Mouse (Mus musculus) embryonic fibroblast, embryonic 13.5 days (primary cell): ENCODE data around the gene Tanc2.

Source experiments
- CTCF ChIP-seq: IDR thresholded peaks from 2 replicates; pipeline ENCODE4 v1.5.1; 2011; ENCODE audit warnings: mild to moderate bottlenecking, control low read depth, low read length, moderate library complexity, borderline replicate concordance; ENCODE audit not compliant: insufficient read depth
- POLR2A ChIP-seq: IDR thresholded peaks from 2 replicates; pipeline ENCODE4 v1.6.1; 2011; ENCODE audit warnings: low read depth, mild to moderate bottlenecking, control low read depth, low read length, moderate library complexity

DNA sequence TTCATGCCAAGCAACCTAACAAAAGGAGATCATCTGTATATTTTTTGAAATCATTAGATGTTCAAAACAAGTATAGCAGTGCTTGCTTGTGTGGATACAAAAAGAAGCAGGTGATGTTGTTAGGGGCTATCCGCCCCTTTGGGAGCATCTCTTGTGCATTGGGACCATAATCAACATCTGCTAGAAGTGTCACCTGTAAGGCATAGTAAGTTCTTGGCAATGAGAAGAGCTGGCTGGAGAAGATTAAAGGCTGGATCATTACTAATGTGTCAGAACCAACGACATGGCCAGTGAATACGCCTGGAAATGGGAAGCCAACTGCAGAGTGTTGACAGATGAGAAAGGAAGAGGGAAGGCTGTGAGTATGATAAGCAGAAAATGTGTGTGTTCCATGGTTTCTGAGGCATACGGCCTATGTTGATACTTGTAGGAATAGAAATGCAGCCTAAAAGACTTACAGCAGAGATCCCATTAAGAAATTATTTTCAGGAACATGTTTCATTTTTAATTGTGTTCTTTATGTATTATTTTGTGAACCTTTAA lies 142.3 kb downstream of the Tanc2 start:
- TF ChIP-seq CTCF (no peak), POLR2A (no peak)
